Mouse (Mus musculus) cortical plate, adult 2 months (tissue): Measurements from ENCODE around the gene Cog4.

ENCODE experiments used
- CTCF ChIP-seq: fragments of 200-500 bp; IDR thresholded peaks from 2 replicates; pipeline ENCODE4 v1.5.1; 2011; ENCODE audit warnings: mild to moderate bottlenecking, control low read depth, low read length; ENCODE audit not compliant: insufficient read depth; ENCODE audit errors: extremely low read depth
- POLR2A ChIP-seq: fragments of 200-500 bp; IDR thresholded peaks from 2 replicates; pipeline ENCODE4 v1.6.1; 2011; ENCODE audit warnings: mild to moderate bottlenecking, low read length, control low read depth; ENCODE audit not compliant: insufficient read depth; ENCODE audit errors: extremely low read depth

DNA sequence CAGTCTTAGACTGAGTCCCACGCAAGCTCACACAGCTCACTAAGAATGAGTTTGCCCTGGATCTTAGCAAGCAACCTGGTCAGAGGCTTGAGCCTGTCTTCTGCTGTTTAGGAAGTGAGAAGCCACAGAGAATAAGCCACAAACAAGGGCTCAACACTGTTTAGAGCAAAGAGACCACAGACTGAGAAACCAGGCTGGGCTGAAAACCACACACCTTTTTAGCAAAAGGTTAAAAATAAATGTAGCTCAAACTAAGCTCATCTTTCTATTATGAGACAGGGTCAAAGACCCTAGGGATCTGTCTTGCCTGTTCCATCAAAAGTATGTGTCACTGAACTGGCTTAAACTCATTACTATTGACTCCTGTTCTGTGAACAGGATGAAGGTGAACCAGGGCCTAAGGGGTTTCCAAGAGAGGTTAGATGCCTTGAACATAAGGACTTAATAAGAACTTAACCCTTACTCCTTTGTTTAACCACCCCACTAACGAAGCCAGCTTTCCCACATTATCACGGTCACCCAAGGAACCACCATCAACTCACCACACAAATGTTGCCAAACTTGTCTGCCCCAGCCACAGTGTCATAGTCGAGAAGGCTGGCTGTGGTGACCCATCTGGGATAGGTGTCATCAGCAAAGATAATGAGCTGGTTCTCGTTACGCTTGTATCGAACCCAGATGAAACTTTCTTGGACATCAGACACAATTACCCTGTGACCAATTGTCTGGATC is 33.2 kb upstream of the Cog4 start:
- TF ChIP-seq CTCF (no peak), POLR2A (no peak)
